Mouse (Mus musculus): ENCODE data around the gene Cacna1a.

Cacna1a gene

DNA sequence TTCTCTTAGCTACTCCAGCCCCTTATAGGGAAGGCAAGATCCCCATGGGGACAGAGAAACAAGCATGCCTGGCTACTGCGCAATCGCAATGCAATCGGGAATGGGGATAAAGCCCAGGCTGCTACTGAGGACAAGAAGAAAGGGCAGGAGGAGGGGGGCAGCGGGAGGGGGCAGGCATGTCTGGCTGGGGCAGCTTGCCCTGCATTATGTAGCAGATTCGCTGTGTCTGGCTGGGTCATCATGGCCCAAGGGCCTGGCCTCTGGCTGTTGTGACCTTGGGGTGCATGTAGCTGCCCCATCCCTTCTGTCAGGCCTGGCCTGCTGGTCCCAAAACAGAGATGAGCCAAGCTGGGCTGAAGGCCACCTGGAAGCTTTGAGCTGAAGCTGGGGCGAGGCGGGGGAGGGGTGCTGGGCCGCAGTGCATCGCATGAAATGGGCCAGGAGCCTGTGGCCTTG, 246.6 kb downstream of the Cacna1a start:
- intact Hi-C loops (cut with DNase I) = loop anchor here (5.0 kb wide), 1 partner anchor 43 kb away; no protein-coding TSS in a partner anchor

DNA sequence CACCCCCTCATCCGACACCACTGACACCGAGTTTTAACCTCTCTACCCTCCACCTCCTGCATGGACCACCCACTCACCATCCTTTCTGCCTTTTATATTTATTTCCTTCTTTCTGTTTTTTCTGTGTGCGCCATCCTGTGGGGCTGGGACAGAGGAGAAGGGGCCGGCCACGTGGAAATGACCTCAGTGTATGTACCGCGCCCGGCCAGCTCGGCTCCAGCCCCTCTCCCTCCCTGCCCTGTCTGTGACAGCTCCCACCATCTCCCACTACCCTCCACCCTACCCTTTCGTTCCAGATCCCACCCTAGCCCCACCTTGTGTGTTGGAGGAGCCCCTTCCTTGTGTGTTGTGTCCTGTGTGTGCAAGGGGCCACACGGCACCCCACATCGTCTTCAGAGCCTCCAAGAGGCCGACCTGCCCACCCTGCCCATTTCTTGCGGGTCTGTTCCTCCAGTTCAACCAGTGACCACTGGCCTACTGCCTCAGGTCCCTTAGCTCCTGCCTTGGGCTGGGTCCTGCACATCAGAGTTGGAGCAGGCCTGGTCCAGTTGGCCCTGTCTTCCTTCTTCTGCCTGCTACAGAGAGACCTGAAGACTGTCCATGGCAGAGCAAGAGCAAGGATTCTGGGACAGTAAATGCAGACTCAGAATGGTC, 247.3 kb downstream of the Cacna1a start:
- intact Hi-C loops (cut with DNase I) = loop anchor here (5.0 kb wide), 1 partner anchor 43 kb away; no protein-coding TSS in a partner anchor

DNA sequence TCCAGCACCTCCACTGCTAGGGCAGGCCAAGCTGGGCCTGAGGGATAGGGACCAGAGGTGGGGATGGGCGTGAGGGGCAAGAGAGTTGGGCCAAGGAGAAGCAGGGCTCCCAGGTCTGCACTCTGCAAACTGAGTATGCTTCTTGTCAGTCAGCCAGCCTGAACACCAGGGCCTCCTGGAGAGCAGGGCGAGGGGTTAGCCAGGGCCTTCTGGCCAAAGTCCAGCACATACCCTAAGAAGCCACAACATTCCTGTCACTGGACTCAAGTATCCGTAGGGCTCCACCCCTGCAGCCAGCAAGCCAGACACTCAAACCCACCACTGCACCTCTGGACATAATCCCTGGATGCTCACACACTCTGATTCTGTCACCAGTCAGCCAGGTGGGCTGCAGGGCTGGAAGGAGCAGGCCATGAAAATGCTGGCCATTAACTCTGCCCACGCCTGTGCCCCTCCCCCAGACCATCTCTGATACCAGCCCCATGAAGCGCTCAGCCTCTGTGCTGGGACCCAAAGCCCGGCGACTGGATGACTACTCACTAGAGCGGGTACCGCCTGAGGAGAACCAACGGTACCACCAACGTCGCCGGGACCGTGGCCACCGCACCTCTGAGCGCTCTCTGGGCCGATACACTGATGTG, 247.9 kb downstream of the Cacna1a start:
- intact Hi-C loops (cut with DNase I) = loop anchor here (5.0 kb wide), 1 partner anchor 44 kb away; no protein-coding TSS in a partner anchor

DNA sequence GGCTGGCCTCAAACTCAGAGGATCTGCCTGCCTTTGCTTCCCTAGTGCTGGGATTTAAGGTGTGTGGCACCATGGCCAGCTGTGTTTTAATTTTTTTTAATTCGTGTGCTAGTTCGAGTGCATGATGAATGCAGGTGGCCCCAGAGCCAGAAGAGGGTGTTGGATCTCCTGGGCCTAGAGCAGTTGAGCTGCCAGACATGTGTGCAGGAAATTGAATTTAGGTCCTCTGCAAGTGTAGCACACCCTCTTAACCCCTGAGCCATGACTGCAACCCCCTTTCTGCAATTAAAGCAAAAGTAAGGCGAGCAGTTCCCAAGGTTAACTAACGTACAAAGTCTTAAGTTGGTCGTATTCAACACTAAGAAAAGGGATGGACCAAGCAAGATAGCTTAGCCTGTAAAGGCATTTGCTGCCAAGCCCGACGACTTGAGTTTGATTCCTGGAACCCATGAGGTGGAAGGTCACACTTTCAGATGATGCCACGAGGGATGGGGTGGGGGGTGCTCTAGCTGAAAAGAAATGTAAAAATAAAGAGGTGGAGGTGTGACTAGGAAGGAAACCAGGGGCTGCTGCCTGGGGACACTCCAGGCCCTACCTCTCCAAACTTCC, 249.8 kb downstream of the Cacna1a start:
- intact Hi-C loops (cut with DNase I) = loop anchor here (5.0 kb wide), 1 partner anchor 46 kb away; no protein-coding TSS in a partner anchor

DNA sequence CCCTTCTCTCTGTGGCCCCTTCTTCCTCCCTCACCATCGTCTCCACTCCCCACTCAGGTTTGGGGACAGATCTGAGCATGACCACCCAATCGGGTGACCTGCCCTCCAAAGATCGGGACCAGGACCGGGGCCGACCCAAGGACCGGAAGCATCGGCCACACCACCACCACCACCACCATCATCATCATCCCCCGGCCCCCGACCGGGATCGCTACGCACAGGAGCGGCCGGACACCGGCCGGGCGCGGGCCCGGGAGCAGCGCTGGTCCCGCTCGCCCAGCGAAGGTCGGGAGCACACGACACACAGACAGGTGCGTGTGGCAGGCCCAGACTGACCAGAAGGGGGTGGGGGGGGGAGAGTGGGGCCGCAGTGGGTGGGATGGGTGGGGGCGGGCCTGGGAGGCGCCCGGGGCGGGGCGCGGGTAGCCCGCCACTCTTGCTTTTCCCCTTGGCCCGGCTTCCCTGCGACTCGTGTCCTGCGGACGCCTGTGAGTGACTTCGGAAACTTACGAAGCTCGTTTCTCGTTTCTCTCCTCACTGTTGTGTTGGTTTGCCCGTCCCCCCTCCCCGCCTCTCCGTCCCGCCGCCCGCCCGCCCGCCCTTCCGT, 250.4 kb downstream of the Cacna1a start:
- intact Hi-C loops (cut with DNase I) = loop anchor here (5.0 kb wide), 1 partner anchor 46 kb away; no protein-coding TSS in a partner anchor

DNA sequence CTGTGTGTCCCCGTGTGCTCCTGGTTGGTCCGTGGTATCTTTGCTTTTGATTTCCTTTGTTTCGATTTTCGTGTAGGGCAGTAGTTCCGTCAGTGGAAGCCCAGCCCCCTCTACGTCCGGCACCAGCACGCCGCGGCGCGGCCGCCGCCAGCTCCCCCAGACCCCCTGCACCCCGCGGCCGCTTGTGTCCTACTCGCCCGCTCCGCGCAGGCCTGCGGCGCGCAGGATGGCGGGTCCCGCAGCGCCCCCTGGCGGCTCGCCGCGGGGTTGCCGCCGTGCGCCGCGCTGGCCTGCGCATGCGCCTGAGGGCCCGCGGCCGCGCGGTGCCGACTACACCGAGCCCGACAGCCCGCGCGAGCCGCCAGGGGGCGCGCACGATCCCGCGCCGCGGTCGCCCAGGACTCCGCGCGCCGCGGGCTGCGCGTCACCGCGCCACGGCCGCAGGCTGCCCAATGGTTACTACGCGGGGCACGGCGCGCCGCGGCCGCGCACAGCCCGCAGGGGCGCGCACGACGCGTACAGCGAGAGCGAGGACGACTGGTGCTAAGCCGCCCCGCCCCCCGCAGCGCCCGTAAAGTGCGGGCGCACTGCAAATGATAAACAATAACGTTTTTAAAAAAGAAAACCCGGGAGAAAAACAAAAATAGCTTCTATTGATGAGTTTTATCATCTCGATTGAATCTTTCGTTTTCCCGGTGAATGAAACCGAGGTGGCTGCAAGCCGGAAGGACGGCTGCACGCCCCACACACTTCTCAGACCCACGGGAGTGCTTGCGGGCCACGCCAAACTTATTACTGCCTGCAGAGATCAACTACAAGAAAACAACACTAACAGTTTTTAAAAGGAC, 251.1 kb downstream of the Cacna1a start:
- intact Hi-C loops (cut with DNase I) = loop anchor here (5.0 kb wide), 1 partner anchor 47 kb away; no protein-coding TSS in a partner anchor

DNA sequence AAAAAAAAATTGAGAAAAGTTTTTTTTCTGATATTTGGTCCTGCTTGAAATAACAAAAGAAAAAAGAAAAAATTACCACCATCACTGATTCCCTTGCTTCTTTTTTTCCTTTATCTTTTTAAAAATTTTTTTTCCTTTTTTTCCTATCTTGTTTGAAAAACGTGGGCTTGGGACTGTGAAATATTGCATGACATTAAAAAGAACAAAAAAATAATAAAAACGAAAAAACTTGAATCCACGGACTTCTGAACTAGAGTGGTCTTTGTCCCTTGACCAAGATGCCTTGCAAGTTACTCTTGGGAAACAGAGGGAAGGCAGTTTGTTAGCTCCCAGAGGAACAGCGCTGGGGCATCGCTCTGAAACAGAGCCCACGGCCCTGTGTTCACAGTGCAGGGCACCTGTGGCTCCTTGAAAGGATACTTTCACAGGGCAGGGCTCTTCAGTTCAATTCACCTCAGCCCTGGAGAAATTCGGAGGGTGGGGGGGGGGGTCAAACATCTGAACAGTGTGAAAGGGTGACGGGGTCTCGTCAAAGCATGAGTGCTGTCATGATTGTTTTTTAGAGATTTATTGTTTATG, 251.9 kb downstream of the Cacna1a start:
- intact Hi-C loops (cut with DNase I) = no loop called here

DNA sequence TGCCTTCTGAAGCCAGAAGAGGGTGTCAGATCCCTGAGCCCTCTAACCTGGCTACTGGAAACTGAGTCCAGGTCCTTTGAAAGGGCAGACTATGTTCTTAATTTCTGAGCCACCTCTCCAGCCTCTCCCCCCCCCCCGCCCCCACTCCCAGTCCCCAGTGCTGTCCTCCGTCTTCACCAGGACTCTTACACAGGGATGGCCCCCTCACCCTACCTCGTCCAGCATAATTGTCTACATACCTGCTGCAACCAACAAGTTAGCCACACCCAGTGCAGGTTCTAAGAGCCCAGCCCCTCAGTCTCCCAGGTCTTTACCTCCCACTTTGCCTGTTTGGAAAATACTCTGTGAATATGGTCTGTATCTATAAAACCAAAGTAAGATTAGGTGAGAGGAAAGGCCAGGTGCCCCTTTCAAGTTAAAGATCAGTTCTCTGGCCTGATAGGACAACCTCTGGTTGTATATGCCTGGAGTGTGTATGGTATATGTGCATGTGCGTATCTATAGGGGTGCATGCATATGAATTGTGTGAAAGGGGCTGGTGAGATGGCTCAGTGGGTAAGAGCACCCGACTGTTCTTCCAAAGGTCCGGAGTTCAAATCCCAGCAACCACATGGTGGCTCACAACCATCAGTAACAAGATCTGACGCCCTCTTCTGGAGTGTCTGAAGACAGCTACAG, 252.5 kb downstream of the Cacna1a start:
- intact Hi-C loops (cut with DNase I) = no loop called here

DNA sequence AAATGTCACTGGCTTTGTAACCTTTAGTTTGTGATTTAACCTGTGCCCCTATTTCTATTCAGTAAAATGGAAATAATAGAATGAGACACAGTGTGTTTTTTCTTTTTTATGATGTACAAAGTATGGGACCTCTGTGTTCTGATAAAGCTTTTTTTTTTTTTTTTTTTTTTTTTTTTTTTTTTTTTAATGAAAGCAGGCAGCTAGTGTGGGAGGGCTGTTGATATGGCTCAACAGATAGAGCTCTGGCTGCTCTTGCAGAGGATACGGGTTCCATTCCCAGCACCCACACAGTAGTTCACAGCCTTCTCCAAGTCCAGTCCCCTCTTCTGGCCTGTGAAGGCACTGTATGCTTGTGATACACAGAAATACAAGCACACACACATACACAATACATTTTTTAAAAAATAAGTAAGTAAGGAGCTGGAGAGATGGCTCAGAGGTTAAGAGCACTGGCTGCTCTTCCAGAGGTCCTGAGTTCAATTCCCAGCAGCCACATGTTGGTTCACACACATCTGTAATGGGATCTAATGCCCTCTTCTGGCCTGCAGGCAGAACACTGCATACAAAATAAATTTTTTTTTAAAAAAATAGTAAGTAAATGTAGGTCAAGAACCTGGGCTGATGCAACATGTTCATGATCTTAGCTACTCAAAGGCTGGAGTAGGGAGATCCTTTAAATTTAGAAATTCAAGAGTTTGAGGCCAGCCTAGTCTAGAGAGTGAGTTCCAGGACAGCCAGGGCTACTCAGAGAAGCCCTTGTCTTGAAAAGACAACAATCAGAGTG, 253.5 kb downstream of the Cacna1a start:
- intact Hi-C loops (cut with DNase I) = no loop called here

DNA sequence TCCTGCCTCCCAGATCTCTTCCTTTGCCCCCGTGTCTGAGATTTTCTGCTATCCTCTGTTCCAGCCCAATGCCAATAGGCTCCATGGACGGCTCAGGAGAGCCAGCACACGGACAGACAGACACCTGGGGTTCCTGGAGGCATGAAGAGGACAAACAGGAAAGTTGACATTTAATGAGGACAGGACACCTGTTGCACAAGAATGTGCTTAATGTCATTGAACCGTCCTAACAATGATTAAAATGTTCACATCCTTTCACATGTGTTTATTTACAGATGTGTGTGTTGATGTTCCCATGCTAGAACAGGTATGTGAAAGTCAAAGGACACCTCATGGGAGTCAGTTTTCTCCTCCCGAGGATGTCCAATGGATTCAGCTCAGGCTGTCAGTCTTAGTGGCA, 254.8 kb downstream of the Cacna1a start:
- intact Hi-C loops (cut with DNase I) = no loop called here

DNA sequence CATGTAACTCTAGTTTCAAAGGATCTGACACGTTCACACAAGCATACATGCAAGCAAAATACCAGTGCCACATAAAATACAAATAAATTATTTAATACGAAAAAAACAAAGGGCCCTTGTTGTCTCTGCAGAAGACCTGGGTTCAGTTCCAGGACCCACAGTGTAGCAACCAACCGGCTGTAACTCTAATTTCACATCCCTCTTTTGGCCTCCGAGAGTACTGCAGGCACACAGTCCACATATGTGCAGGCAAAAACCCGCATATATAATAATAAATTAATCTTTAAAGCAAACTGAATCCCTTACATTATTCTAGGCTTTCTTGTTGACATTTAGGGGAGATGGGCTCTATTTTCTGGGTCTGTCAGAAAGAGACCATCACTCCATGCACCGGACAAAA, 258.6 kb downstream of the Cacna1a start:
- intact Hi-C loops (cut with DNase I) = no loop called here

DNA sequence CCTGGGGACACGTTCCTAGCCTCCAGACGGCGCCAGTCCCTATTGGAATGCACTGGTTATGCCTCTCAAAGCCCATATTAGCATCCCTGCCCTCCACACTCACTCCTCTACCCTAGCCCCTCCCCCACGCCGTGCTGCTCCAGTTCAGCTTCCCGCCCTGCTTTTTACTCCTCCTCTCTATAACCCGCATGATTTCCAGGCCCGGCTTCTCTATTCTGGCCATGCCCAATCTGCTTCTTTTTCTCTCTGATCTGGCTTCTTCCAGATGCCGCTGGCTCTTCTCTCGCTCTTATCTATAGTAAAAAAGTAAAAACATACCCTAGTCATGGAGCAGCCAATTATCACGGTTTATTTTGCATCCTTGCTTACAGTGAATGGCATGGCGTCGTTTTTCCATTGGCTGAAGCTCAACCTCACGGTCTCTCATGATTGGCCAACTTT, 259.2 kb downstream of the Cacna1a start:
- intact Hi-C loops (cut with DNase I) = no loop called here

DNA sequence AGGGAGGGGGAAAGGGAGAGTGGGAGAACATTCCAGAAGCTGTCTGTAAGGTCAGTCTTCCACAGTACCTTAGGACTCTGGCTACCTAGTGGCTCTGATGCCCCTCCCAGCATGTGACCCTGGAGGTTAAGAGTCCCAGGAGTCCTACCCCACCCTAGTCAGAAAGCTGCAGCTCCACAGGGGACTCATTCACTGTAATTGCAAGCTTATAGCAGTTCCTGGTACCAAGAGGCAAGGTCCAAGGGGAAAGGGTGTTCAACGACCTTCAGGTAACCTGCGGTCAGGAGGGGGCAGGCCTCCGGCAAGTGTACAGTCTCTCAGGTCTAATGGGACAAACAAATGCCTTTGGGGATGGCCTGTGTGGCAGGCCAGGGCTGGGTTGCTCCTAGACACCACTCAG, 262.0 kb downstream of the Cacna1a start:
- intact Hi-C loops (cut with DNase I) = no loop called here

DNA sequence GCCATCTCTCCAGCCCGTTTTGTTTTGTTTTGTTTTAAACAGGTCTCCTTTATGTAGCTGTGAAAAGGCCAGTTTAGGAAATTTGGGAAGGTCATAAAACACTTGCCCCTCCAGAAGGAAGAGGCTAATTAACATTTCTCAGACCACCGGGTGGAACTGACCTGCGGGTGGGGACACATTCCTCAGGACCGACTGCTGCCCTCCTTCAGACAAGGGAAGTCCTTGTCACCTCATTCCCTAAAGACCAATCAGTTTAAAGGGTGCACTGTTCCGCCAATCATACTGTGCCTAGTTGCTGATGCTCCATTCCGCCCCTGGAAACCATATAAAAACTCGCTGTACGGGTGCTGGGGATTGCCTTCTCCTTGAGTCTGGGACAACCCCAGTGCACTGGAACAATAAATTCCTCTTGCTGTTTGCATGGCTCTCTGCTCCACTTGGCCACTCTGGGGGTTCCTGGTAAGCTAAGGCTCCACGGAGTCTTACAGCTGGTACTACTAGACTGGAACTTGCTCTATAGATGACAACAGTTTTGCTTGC, 264.9 kb downstream of the Cacna1a start:
- intact Hi-C loops (cut with DNase I) = no loop called here

DNA sequence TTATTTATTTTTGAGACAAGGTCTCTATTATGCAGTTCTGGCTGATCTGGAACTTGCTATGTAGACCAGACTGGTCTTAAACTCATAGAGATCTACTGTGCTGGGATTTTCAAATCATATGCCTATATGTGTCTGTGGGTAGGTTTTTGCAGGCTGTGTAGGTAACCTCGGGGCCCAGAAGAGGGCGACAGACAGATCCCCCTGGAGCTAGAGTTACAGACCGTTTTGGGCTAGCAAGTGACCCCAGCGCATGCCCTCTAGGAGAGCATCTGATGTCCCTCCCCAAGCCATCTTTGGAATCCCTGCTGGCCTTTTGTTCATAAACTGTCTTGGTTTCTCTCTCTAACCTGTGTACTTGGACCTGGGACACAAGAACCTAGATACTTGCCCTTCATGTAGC, 266.4 kb downstream of the Cacna1a start:
- intact Hi-C loops (cut with DNase I) = no loop called here

DNA sequence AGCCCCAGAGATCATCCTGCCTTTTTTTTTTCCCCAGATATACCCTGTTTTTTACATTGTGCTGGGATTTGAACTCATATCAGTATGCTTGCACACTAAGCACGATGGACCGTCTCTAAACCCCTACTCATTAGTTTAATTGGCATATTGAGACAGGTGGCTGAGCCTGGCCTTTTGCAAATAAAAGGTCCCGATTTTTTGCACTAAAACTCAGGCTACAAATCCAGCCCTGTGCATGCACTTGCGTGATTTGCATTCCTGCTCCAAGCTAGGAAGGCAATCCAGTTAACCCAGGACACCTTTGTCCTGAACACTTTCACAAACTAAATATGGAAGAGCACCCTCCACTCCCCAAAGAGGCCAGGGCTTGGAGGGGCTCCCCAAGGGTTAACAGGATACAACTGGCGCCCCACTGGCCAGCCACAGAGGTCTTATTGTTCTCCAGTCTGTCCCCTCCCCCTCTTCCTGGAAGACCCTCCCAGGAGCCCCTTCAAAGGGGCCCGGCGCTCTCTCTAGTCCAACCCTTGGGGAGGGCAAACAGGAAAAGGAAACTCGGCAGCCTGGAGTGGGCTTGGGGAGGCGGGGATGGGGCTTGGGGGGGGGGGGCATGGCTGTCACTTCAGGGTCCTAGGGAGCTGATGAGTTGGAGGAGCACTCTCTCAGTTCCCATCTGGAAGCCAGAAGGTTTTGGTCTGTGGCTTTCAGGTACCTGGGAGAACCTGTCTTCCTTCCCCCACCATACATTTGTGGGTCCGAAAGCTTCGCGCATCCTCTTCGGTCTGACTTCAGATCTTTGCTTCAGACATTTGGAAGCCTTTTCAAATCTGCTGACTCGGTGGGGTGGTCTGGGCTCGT, 267.3 kb downstream of the Cacna1a start:
- intact Hi-C loops (cut with DNase I) = no loop called here

DNA sequence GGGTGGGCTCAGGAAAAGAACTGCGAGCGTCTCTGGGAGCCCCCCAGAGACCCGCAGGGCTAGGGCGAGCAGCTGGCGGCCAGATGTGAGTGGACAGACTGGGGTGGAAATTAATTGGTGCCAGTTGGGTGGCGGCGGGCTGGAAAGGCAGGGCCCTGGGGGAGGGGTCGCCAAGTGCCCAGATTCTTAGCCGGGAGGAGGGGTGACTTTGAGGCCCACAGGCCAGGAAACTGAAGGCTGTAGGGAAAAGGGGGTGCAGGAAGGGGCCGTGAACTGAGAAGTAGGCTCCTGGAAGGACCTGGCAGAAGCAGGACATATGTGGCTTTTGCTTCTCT, 267.9 kb downstream of the Cacna1a start:
- intact Hi-C loops (cut with DNase I) = no loop called here

DNA sequence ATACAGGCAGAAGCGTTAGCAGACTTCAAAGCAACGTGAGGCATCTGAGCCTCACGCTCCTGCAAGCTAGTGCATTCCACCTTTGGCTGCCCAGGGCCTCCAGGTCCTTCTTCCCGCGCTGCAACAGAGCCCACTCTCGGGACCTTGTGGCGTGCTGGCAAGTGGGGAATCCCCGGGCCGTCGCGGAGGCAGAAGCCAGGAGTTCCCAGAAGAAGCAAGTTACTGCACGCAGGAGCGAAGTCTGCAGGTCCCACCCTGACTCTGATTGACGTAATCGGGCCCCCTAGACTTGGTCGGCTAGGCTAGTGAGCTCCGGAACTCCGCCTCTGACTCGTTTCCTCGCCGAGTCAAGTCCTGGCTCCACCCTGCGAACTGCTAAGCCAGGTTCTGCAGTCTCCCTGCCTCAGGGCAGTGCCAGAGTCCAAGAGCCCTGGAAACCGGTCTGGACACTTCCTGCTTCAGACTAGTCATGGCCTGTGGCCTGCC, 268.4 kb downstream of the Cacna1a start:
- intact Hi-C loops (cut with DNase I) = no loop called here

Measured in adrenal gland (tissue).